Mouse (Mus musculus): ENCODE results near the gene Msl1. TPM values are rescaled to one million over a fixed set of nuclear protein-coding genes. Genes with fewer than 3 reads are reported as not detected.
"Not testable (repeated sequence)": the region's sequence is repeated elsewhere in the genome, so short reads cannot be mapped to it uniquely, and the experiment has no call there.

Msl1 gene
- polyA plus RNA-seq, 1 experiment from 2014 or later: 20.2 TPM

DNA sequence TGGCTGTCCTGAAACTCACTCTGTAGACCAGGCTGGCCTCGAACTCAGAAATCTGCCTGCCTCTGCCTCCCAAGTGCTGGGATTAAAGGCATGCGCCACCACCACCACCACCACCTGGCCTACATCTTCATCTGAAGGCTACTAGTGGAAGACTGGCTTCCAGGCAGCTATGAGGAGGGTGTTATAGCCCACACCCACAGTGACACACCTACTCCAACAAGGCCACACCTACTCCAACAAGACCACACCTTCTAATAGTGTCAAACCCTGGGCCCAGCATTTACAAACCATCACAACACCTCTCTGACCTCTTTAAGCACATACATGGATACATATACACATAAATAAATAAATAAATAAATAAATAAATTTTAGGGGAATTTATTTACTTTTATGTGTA is 30.8 kb downstream of the Msl1 start:
- peaks cover 32% of the 10 kb centered on the region for H3K36me3 ChIP-seq (replicated peaks; ENCODE audit: control insufficient read depth, insufficient read depth, low read depth, low read length)
- 100% methylated on average over 2 of the region's 2 CpGs for WGBS
- H3K27me3 ChIP-seq (ENCODE audit: control insufficient read depth, insufficient read depth, low read length); H3K4me3 ChIP-seq (ENCODE audit: low read depth, low read length); H3K9me3 ChIP-seq (replicated peaks; ENCODE audit: control insufficient read depth, low read length); H3K27ac ChIP-seq (replicated peaks; ENCODE audit: low read depth, low read length); DNase-seq (ENCODE audit: low spot score); H3K9ac ChIP-seq (replicated peaks; ENCODE audit: low read length); H3K4me2 ChIP-seq (ENCODE audit: low read depth, low read length); H3K4me1 ChIP-seq (ENCODE audit: control insufficient read depth, insufficient read depth, low read length); ATAC-seq (replicated peaks; ENCODE audit: insufficient number of reproducible peaks, low FRiP score, low TSS enrichment, low read depth): not testable (repeated sequence)

GRCm38 (mm10) chr11:98827877-98828276 is 32.6 kb downstream of the Msl1 start:
- Histone ChIP-seq H3K4me2 (ENCODE audit: low read depth, low read length) (no peak overlapping the region), H3K4me1 (ENCODE audit: control insufficient read depth, insufficient read depth, low read length) (no peaks in the 10 kb centered on the region), H3K36me3 (replicated peaks; ENCODE audit: control insufficient read depth, insufficient read depth, low read depth, low read length) (peaks cover 29% of the 10 kb centered on the region), H3K9ac (replicated peaks; ENCODE audit: low read length) (no peak overlapping the region), H3K27me3 (ENCODE audit: control insufficient read depth, insufficient read depth, low read length) (no peaks in the 10 kb centered on the region), H3K9me3 (replicated peaks; ENCODE audit: control insufficient read depth, low read length) (no peaks in the 10 kb centered on the region), H3K27ac (replicated peaks; ENCODE audit: low read depth, low read length) (no peak overlapping the region), H3K4me3 (ENCODE audit: low read depth, low read length) (no peak overlapping the region)
- no peak for ATAC-seq (replicated peaks; ENCODE audit: insufficient number of reproducible peaks, low FRiP score, low TSS enrichment, low read depth)
- WGBS: 87% methylated on average over 2 of the region's 2 CpGs
- DNase-seq (ENCODE audit: low spot score): no peak

GRCm38 (mm10) chr11:98829091-98829775 is 33.9 kb downstream of the Msl1 start:
- ATAC-seq (replicated peaks; ENCODE audit: insufficient number of reproducible peaks, low FRiP score, low TSS enrichment, low read depth): no peak
- Histone ChIP-seq H3K27ac (replicated peaks; ENCODE audit: low read depth, low read length) (no peak overlapping the region), H3K4me1 (ENCODE audit: control insufficient read depth, insufficient read depth, low read length) (no peaks in the 10 kb centered on the region), H3K4me2 (ENCODE audit: low read depth, low read length) (no peak overlapping the region), H3K4me3 (ENCODE audit: low read depth, low read length) (no peak overlapping the region), H3K9ac (replicated peaks; ENCODE audit: low read length) (no peak overlapping the region), H3K27me3 (ENCODE audit: control insufficient read depth, insufficient read depth, low read length) (no peaks in the 10 kb centered on the region), H3K36me3 (replicated peaks; ENCODE audit: control insufficient read depth, insufficient read depth, low read depth, low read length) (peaks cover 25% of the 10 kb centered on the region), H3K9me3 (replicated peaks; ENCODE audit: control insufficient read depth, low read length) (no peaks in the 10 kb centered on the region)
- 76% methylated on average over 12 of the region's 12 CpGs for WGBS
- peak; percentile 60 for DNase-seq (ENCODE audit: low spot score)

GRCm38 (mm10) chr11:98829875-98830274 is 34.6 kb downstream of the Msl1 start:
- ATAC-seq (replicated peaks; ENCODE audit: insufficient number of reproducible peaks, low FRiP score, low TSS enrichment, low read depth) (no peak), DNase-seq (ENCODE audit: low spot score) (no peak)
- Histone ChIP-seq H3K4me2 (ENCODE audit: low read depth, low read length) (no peak overlapping the region), H3K36me3 (replicated peaks; ENCODE audit: control insufficient read depth, insufficient read depth, low read depth, low read length) (peaks cover 25% of the 10 kb centered on the region), H3K27ac (replicated peaks; ENCODE audit: low read depth, low read length) (no peak overlapping the region), H3K4me1 (ENCODE audit: control insufficient read depth, insufficient read depth, low read length) (no peaks in the 10 kb centered on the region), H3K9me3 (replicated peaks; ENCODE audit: control insufficient read depth, low read length) (no peaks in the 10 kb centered on the region), H3K9ac (replicated peaks; ENCODE audit: low read length) (no peak overlapping the region), H3K27me3 (ENCODE audit: control insufficient read depth, insufficient read depth, low read length) (no peaks in the 10 kb centered on the region), H3K4me3 (ENCODE audit: low read depth, low read length) (no peak overlapping the region)
- 72% methylated on average over 4 of the region's 4 CpGs for WGBS

DNA sequence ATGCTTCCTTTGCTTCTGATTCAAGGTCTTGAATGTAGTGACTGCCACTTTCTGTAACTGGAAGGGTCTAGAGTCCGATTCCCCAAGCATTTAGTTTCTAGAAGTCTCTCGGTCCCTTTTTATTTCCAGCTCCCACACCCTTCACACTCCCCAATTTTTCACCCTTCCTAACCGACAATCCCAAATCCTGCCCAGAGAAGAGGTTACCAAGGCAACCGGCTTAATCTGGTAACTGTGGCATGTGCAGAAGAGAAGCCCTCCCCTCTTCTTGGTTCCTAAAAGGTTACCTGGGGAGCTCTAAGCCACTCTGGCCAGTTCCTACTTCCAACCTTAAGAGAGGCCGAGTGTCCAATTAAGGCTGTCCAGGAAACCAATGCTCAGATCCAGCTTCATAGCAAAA is 40.0 kb downstream of the Msl1 start:
- Histone ChIP-seq H3K9ac (replicated peaks; ENCODE audit: low read length) (no peak overlapping the region), H3K9me3 (replicated peaks; ENCODE audit: control insufficient read depth, low read length) (no peaks in the 10 kb centered on the region), H3K27me3 (ENCODE audit: control insufficient read depth, insufficient read depth, low read length) (peaks cover 2% of the 10 kb centered on the region), H3K27ac (replicated peaks; ENCODE audit: low read depth, low read length) (no peak overlapping the region), H3K4me2 (ENCODE audit: low read depth, low read length) (no peak overlapping the region), H3K4me1 (ENCODE audit: control insufficient read depth, insufficient read depth, low read length) (no peaks in the 10 kb centered on the region; the same call in 1 of the 2 replicates), H3K4me3 (ENCODE audit: low read depth, low read length) (no peak overlapping the region), H3K36me3 (replicated peaks; ENCODE audit: control insufficient read depth, insufficient read depth, low read depth, low read length) (peaks cover 7% of the 10 kb centered on the region)
- no peak for ATAC-seq (replicated peaks; ENCODE audit: insufficient number of reproducible peaks, low FRiP score, low TSS enrichment, low read depth)
- DNase-seq (ENCODE audit: low spot score): no peak
- 48% methylated on average over 5 of the region's 5 CpGs for WGBS

DNA sequence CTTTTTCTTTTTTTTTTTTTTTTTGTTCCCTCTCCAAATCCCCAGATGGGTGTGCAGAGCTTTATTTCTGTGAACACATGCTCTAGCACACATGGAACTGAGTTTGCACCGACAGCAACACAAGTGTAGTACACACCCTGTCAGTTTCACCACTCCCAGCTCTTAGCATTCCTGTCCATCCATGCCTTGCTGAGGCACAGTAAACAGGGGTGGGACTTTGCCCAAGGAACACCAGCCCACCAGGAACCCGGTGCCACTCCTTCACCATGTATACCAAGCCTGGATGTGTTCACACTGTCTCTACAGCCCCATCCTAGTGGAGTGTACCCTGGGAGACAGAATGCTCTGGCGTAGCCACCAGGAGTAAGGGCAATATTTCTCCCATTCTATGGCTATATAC is 40.4 kb downstream of the Msl1 start:
- Histone ChIP-seq H3K4me2 (ENCODE audit: low read depth, low read length) (no peak overlapping the region), H3K27ac (replicated peaks; ENCODE audit: low read depth, low read length) (no peak overlapping the region), H3K9me3 (replicated peaks; ENCODE audit: control insufficient read depth, low read length) (no peaks in the 10 kb centered on the region), H3K36me3 (replicated peaks; ENCODE audit: control insufficient read depth, insufficient read depth, low read depth, low read length) (peaks cover 7% of the 10 kb centered on the region), H3K4me3 (ENCODE audit: low read depth, low read length) (no peak overlapping the region), H3K4me1 (ENCODE audit: control insufficient read depth, insufficient read depth, low read length) (no peaks in the 10 kb centered on the region; the same call in 1 of the 2 replicates), H3K27me3 (ENCODE audit: control insufficient read depth, insufficient read depth, low read length) (peaks cover 2% of the 10 kb centered on the region), H3K9ac (replicated peaks; ENCODE audit: low read length) (no peak overlapping the region)
- DNase-seq (ENCODE audit: low spot score) (no peak), ATAC-seq (replicated peaks; ENCODE audit: insufficient number of reproducible peaks, low FRiP score, low TSS enrichment, low read depth) (no peak)
- WGBS: 63% methylated on average over 3 of the region's 3 CpGs

GRCm38 (mm10) chr11:98836128-98836527 is 40.8 kb downstream of the Msl1 start:
- no peak overlapping the region for H3K27ac ChIP-seq (replicated peaks; ENCODE audit: low read depth, low read length)
- H3K9me3 ChIP-seq (replicated peaks; ENCODE audit: control insufficient read depth, low read length): no peaks in the 10 kb centered on the region
- peaks cover 6% of the 10 kb centered on the region for H3K36me3 ChIP-seq (replicated peaks; ENCODE audit: control insufficient read depth, insufficient read depth, low read depth, low read length)
- peak overlapping the region; percentile 65; the same call in 1 of the 2 replicates for H3K4me3 ChIP-seq (ENCODE audit: low read depth, low read length)
- H3K4me2 ChIP-seq (ENCODE audit: low read depth, low read length): peak overlapping the region; percentile 100
- peaks cover 2% of the 10 kb centered on the region for H3K27me3 ChIP-seq (ENCODE audit: control insufficient read depth, insufficient read depth, low read length)
- no peaks in the 10 kb centered on the region; the same call in 1 of the 2 replicates for H3K4me1 ChIP-seq (ENCODE audit: control insufficient read depth, insufficient read depth, low read length)
- 28% methylated on average over 7 of the region's 7 CpGs for WGBS
- ATAC-seq (replicated peaks; ENCODE audit: insufficient number of reproducible peaks, low FRiP score, low TSS enrichment, low read depth): peak; percentile 16; the same call in 1 of the 2 replicates
- no peak for DNase-seq (ENCODE audit: low spot score)
- no peak overlapping the region for H3K9ac ChIP-seq (replicated peaks; ENCODE audit: low read length)

GRCm38 (mm10) chr11:98836651-98837141 is 41.4 kb downstream of the Msl1 start, which contains the start of gene Rapgefl1:
Rapgefl1 (plus strand) TSS chr11:98836785.
- Histone ChIP-seq H3K36me3 (replicated peaks; ENCODE audit: control insufficient read depth, insufficient read depth, low read depth, low read length) (0 out of 2 replicates have a peak, but pooled peaks cover 2% of the 10 kb centered on the region), H3K4me3 (ENCODE audit: low read depth, low read length) (peak within 1 kb of the TSS; percentile 65), H3K4me1 (ENCODE audit: control insufficient read depth, insufficient read depth, low read length) (no peaks in the 10 kb centered on the region; the same call in 1 of the 2 replicates), H3K27ac (replicated peaks; ENCODE audit: low read depth, low read length) (no peak within 1 kb of the TSS), H3K9ac (replicated peaks; ENCODE audit: low read length) (peak within 1 kb of the TSS; percentile 57), H3K9me3 (replicated peaks; ENCODE audit: control insufficient read depth, low read length) (no peaks in the 10 kb centered on the region), H3K4me2 (ENCODE audit: low read depth, low read length) (peak within 1 kb of the TSS; percentile 100), H3K27me3 (ENCODE audit: control insufficient read depth, insufficient read depth, low read length) (peaks cover 2% of the 10 kb centered on the region)
- ATAC-seq (replicated peaks; ENCODE audit: insufficient number of reproducible peaks, low FRiP score, low TSS enrichment, low read depth) (peak; percentile 88), DNase-seq (ENCODE audit: low spot score) (peak; percentile 87)
- under 1% methylated on average over 47 of the region's 48 CpGs for WGBS

Measured in embryonic facial prominence, embryonic 11.5 days (tissue).